Mouse (Mus musculus): ENCODE measurements around the gene Pias1. TPM values are rescaled to one million over a fixed set of nuclear protein-coding genes. Genes with fewer than 3 reads are reported as not detected.

Gene Pias1
- 10 to 100 TPM; 21.6 to 25.4 TPM for total RNA-seq (2021)
- long read RNA-seq, experiment 1, full-length matches to known transcripts = 15 of 22 reads
- long read RNA-seq, experiment 1, partial matches to known transcripts = 1 of 22 reads
- long read RNA-seq, experiment 1, other reads (novel, unspliced or antisense) = 6 of 22 reads
- long read RNA-seq, experiment 2, full-length matches to known transcripts = 19 of 25 reads
- long read RNA-seq, experiment 2, partial matches to known transcripts = 2 of 25 reads
- long read RNA-seq, experiment 2, other reads (novel, unspliced or antisense) = 4 of 25 reads

- no peak for DNase-seq (ENCODE audit: low spot score in 2 of 2)
Observed at GRCm38 (mm10) chr9:62987824-62988223, at the start of gene Pias1. TSS of gene Pias1 (minus strand) at chr9:62987924.

GRCm38 (mm10) chr9:63035431-63035830 is 47.7 kb upstream of the Pias1 start:
- DNase-seq (ENCODE audit: low spot score in 2 of 2) = no peak

GRCm38 (mm10) chr9:63031011-63031782 is 43.5 kb upstream of the Pias1 start:
- DNase-seq (ENCODE audit: low spot score in 2 of 2) = peak; percentile 61 to 78

GRCm38 (mm10) chr9:63022486-63022885 is 34.8 kb upstream of the Pias1 start:
- no peak for DNase-seq (ENCODE audit: low spot score in 2 of 2)

- no peak for DNase-seq (ENCODE audit: low spot score in 2 of 2)
Observed at GRCm38 (mm10) chr9:63007371-63007770, 19.6 kb upstream of the Pias1 start.

GRCm38 (mm10) chr9:63006081-63006820 is 18.5 kb upstream of the Pias1 start:
- no peak for DNase-seq (ENCODE audit: low spot score in 2 of 2)

- no peak for DNase-seq (ENCODE audit: low spot score in 2 of 2)
Observed at GRCm38 (mm10) chr9:62998561-62998960, 10.8 kb upstream of the Pias1 start.

- DNase-seq (ENCODE audit: low spot score in 2 of 2) = no peak
Observed at GRCm38 (mm10) chr9:62997626-62998025, 9.9 kb upstream of the Pias1 start.

GRCm38 (mm10) chr9:62995186-62995585 is 7.5 kb upstream of the Pias1 start:
- DNase-seq (ENCODE audit: low spot score in 2 of 2) = no peak

GRCm38 (mm10) chr9:62990134-62990533 is 2.4 kb upstream of the Pias1 start:
- no peak for DNase-seq (ENCODE audit: low spot score in 2 of 2)

GRCm38 (mm10) chr9:62980777-62981202 is 6.9 kb downstream of the Pias1 start:
- DNase-seq (ENCODE audit: low spot score in 2 of 2) = peak; percentile 99

GRCm38 (mm10) chr9:62980162-62980776 is 7.5 kb downstream of the Pias1 start:
- peak; percentile 33 to 50 for DNase-seq (ENCODE audit: low spot score in 2 of 2)

GRCm38 (mm10) chr9:62979461-62980161 is 8.1 kb downstream of the Pias1 start:
- DNase-seq (ENCODE audit: low spot score in 2 of 2) = no peak

GRCm38 (mm10) chr9:62977152-62977551 is 10.6 kb downstream of the Pias1 start:
- no peak for DNase-seq (ENCODE audit: low spot score in 2 of 2)

GRCm38 (mm10) chr9:62975830-62976229 is 11.9 kb downstream of the Pias1 start:
- DNase-seq (ENCODE audit: low spot score in 2 of 2) = no peak

GRCm38 (mm10) chr9:62974439-62974838 is 13.3 kb downstream of the Pias1 start:
- no peak for DNase-seq (ENCODE audit: low spot score in 2 of 2)

GRCm38 (mm10) chr9:62972073-62972745 is 15.5 kb downstream of the Pias1 start:
- peak; percentile 23 to 55 for DNase-seq (ENCODE audit: low spot score in 2 of 2)

- DNase-seq (ENCODE audit: low spot score in 2 of 2) = no peak
Observed at GRCm38 (mm10) chr9:62970345-62970744, 17.4 kb downstream of the Pias1 start.

GRCm38 (mm10) chr9:62966018-62966417 is 21.7 kb downstream of the Pias1 start:
- DNase-seq (ENCODE audit: low spot score in 2 of 2) = no peak

- no peak for DNase-seq (ENCODE audit: low spot score in 2 of 2)
Observed at GRCm38 (mm10) chr9:62952713-62953112, 35.0 kb downstream of the Pias1 start.

Data from gastrocnemius, postnatal 4 days (tissue).